Mouse (Mus musculus) small intestine, adult 10 weeks (tissue): ENCODE measurements around the gene Ckap4. TPM values are rescaled to one million over a fixed set of nuclear protein-coding genes. Genes with fewer than 3 reads are reported as not detected.

ENCODE experiments used
- polyA plus RNA-seq: library from polyadenylated mRNA; stranded (reverse); fragments of 350-450 nt; fragmentation: Illumina TruSeq; extraction: RNeasy Lipid Tissue Mini Kit (QIAGEN cat#74804); gene quantifications from one replicate; pipeline ENCODE4 v1.2.3, GENCODE M21; 2014; ENCODE audit warnings: low replicate concordance

The Ckap4 gene
- 3.7 TPM for polyA plus RNA-seq

GRCm38 (mm10) chr10:84533912-84534671 is at the start of gene Ckap4:
TSS of gene Ckap4 (minus strand) at chr10:84534062.

DNA sequence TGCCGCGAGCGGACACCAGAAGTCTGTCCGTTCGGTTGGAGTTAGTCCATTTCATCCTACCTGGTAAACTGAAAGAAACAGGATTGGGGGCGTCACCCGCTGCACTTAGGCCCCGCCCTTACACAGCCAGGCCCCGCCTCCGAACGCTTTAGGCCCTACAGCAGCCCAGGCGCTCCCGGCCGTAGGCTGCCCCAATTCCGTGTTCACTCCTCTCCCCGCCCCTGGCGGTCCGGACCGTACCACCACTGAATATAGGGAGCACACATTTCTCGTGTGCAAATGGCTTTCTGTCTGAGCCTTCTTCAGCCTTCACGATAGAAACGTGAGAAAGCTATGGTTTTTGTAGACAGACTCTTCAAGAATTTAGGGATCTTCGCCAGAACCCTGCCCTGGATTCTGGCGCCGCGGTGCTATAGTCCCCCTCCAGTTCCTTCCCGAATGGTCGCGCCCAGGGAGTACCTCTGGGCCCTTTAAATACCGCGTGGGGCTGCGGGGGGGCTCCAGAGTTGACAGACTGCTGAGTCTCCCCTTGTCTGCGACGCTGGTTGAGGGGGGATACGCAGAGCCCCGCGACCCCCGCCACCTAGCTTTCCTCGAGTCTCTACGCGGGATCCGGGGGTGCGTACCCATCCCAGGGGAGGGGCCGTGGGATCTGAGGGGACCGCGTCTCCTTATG is 42.7 kb upstream of the Ckap4 start, which contains the start of gene Tcp11l2:
Tcp11l2 (plus strand) TSS at position 232 of the 676 bp plus-strand sequence.

Other genes with a start within 250 kb of the Ckap4 start
- 0.82 TPM for gene Nuak1, start 93.5 kb downstream of the Ckap4 start, polyA plus RNA-seq
- gene Tcp11l2, start 42.6 kb upstream of the Ckap4 start, polyA plus RNA-seq = 9.2 TPM
- gene Polr3b, start 88.2 kb upstream of the Ckap4 start, polyA plus RNA-seq = 7.1 TPM
- gene Rfx4, start 222.0 kb upstream of the Ckap4 start, polyA plus RNA-seq = not detected